Mouse (Mus musculus) right cerebral cortex, adult 2 months (tissue): ENCODE data around the gene Nfya.
A peak's percentile ranks its signal among the peaks of the same experiment; 100 is the strongest.

ENCODE experiments used
- DNase-seq, 2 experiments: peaks; one replicate each; pipeline ENCODE4 v3.0.0; 2021 to 2022; ENCODE audit warnings: low spot score in 2 of 2

The Nfya gene

GRCm38 (mm10) chr17:48431054-48431453, 21.3 kb upstream of the Nfya start:
- no peak for DNase-seq

GRCm38 (mm10) chr17:48430394-48430793, 20.7 kb upstream of the Nfya start:
- DNase-seq, result no peak

GRCm38 (mm10) chr17:48427852-48428530, 18.3 kb upstream of the Nfya start:
- DNase-seq, result no peak

- DNase-seq, result no peak
Observed at GRCm38 (mm10) chr17:48426991-48427750, 17.5 kb upstream of the Nfya start.

GRCm38 (mm10) chr17:48425823-48426612, 16.3 kb upstream of the Nfya start:
- DNase-seq, result no peak

GRCm38 (mm10) chr17:48424237-48424636, 14.5 kb upstream of the Nfya start:
- no peak for DNase-seq

- no peak for DNase-seq
Observed at GRCm38 (mm10) chr17:48419571-48419970, 9.9 kb upstream of the Nfya start.

- DNase-seq, result no peak
Observed at GRCm38 (mm10) chr17:48418781-48419180, 9.1 kb upstream of the Nfya start.

GRCm38 (mm10) chr17:48418174-48418573, 8.5 kb upstream of the Nfya start:
- DNase-seq, result no peak

- no peak for DNase-seq
Observed at GRCm38 (mm10) chr17:48417521-48417920, 7.8 kb upstream of the Nfya start.

- peak; percentile 68 to 80 for DNase-seq
Observed at GRCm38 (mm10) chr17:48416425-48417195, 6.9 kb upstream of the Nfya start.

GRCm38 (mm10) chr17:48416011-48416410, 6.3 kb upstream of the Nfya start:
- DNase-seq, result no peak

- no peak for DNase-seq
Observed at GRCm38 (mm10) chr17:48411241-48411640, 1.5 kb upstream of the Nfya start.

- no peak for DNase-seq
Observed at GRCm38 (mm10) chr17:48410299-48410785, 636 bp upstream of the Nfya start.

GRCm38 (mm10) chr17:48408526-48409291, 997 bp downstream of the Nfya start:
- peak; percentile 60 to 64 for DNase-seq

- no peak for DNase-seq
Observed at GRCm38 (mm10) chr17:48407910-48408525, 1.7 kb downstream of the Nfya start.

- no peak for DNase-seq
Observed at GRCm38 (mm10) chr17:48407154-48407553, 2.6 kb downstream of the Nfya start.

- no peak for DNase-seq
Observed at GRCm38 (mm10) chr17:48404706-48405105, 5.0 kb downstream of the Nfya start.

- no peak for DNase-seq
Observed at GRCm38 (mm10) chr17:48403848-48404247, 5.9 kb downstream of the Nfya start.

GRCm38 (mm10) chr17:48402751-48403150, 7.0 kb downstream of the Nfya start:
- DNase-seq, result no peak
